Mouse (Mus musculus) stomach, embryonic 15.5 days (tissue): ENCODE measurements around the gene Cab39. TPM values are rescaled to one million over a fixed set of nuclear protein-coding genes. Genes with fewer than 3 reads are reported as not detected.
A peak's percentile ranks its signal among the peaks of the same experiment; 100 is the strongest.

Experiments used
- ATAC-seq: fragments of 200-750 bp; cut with Nextera tagmentation; 2 replicates; pipeline ENCODE4 v1.8.0; 2017; ENCODE audit warnings: low read depth, moderate number of reproducible peaks, moderate TSS enrichment; ENCODE audit not compliant: insufficient read depth, low FRiP score
- H3K27ac ChIP-seq: fragments of 300-500 bp; sonication (generic); 2 replicates; pipeline ENCODE4 v1.5.1; 2015; ENCODE audit warnings: mild to moderate bottlenecking, inconsistent platforms
- H3K27me3 ChIP-seq: fragments of 300-500 bp; sonication (generic); replicated peaks from 2 replicates; pipeline ENCODE4 v1.6.1; 2015; ENCODE audit warnings: inconsistent platforms
- H3K36me3 ChIP-seq: fragments of 300-500 bp; sonication (generic); 2 replicates; pipeline ENCODE4 v1.6.1; 2015; ENCODE audit warnings: inconsistent platforms
- H3K4me1 ChIP-seq: fragments of 300-500 bp; sonication (generic); 2 replicates; pipeline ENCODE4 v1.6.1; 2015; ENCODE audit warnings: inconsistent platforms
- H3K4me2 ChIP-seq: fragments of 300-500 bp; sonication (generic); 2 replicates; pipeline ENCODE4 v1.6.1; 2015; ENCODE audit warnings: mild to moderate bottlenecking, inconsistent platforms
- H3K4me3 ChIP-seq: fragments of 300-500 bp; sonication (generic); replicated peaks from 2 replicates; pipeline ENCODE4 v1.5.1; 2015; ENCODE audit warnings: inconsistent platforms
- H3K9ac ChIP-seq: fragments of 300-500 bp; sonication (generic); 2 replicates; pipeline ENCODE4 v1.6.1; 2015; ENCODE audit warnings: inconsistent platforms
- H3K9me3 ChIP-seq: fragments of 300-500 bp; sonication (generic); 2 replicates; pipeline ENCODE4 v1.6.1; 2016; ENCODE audit warnings: inconsistent platforms
- WGBS: fragments of 180-500 bp; shearing (Covaris S2); methylation state at CpG from one replicate; pipeline ENCODE4 v1.1.7; 2015; 5-methylcytosine and 5-hydroxymethylcytosine counted together
- polyA plus RNA-seq: library from polyadenylated mRNA; unstranded; fragments of >200 nt; fragmentation: Nextera tagmentation; extraction: Ambion mirVana; gene quantifications from 2 replicates; pipeline ENCODE4 v1.2.1, GENCODE M21; 2015

The Cab39 gene
- polyA plus RNA-seq, 1 experiment from 2014 or later = 31.4 TPM

GRCm38 (mm10) chr1:85763386-85763785 is 29.9 kb upstream of the Cab39 start:
- Histone ChIP-seq H3K4me3 (no peak overlapping the region), H3K9ac (no peak overlapping the region), H3K27ac (no peak overlapping the region), H3K36me3 (no peaks in the 10 kb centered on the region), H3K27me3 (no peaks in the 10 kb centered on the region), H3K4me2 (no peak overlapping the region), H3K4me1 (no peaks in the 10 kb centered on the region; the same call in 1 of the 2 replicates), H3K9me3 (no peaks in the 10 kb centered on the region)
- WGBS = 68% methylated on average over 6 of the region's 6 CpGs
- no peak for ATAC-seq

GRCm38 (mm10) chr1:85764291-85764690 is 28.9 kb upstream of the Cab39 start:
- Histone ChIP-seq H3K9me3 (no peaks in the 10 kb centered on the region), H3K4me1 (no peaks in the 10 kb centered on the region), H3K27ac (no peak overlapping the region), H3K36me3 (no peaks in the 10 kb centered on the region), H3K4me2 (no peak overlapping the region), H3K9ac (no peak overlapping the region), H3K27me3 (no peaks in the 10 kb centered on the region), H3K4me3 (no peak overlapping the region)
- no peak for ATAC-seq
- 72% methylated on average over 4 of the region's 4 CpGs for WGBS

GRCm38 (mm10) chr1:85766120-85766519 is 27.1 kb upstream of the Cab39 start:
- Histone ChIP-seq H3K9ac (no peak overlapping the region), H3K4me3 (no peak overlapping the region), H3K36me3 (no peaks in the 10 kb centered on the region), H3K4me2 (no peak overlapping the region), H3K9me3 (no peaks in the 10 kb centered on the region), H3K27me3 (no peaks in the 10 kb centered on the region), H3K27ac (no peak overlapping the region), H3K4me1 (no peaks in the 10 kb centered on the region)
- no peak for ATAC-seq
- 71% methylated on average over 3 of the region's 3 CpGs for WGBS

- Histone ChIP-seq H3K4me3 (no peak overlapping the region), H3K4me2 (no peak overlapping the region), H3K4me1 (no peaks in the 10 kb centered on the region), H3K9me3 (no peaks in the 10 kb centered on the region), H3K27me3 (no peaks in the 10 kb centered on the region), H3K9ac (no peak overlapping the region), H3K36me3 (no peaks in the 10 kb centered on the region), H3K27ac (no peak overlapping the region)
- 67% methylated on average over 1 of the region's 1 CpGs for whole genome bisulfite sequencing
- no peak for ATAC-seq
These were observed 25.5 kb upstream of the Cab39 start for GRCm38 (mm10) chr1:85767754-85768153.

GRCm38 (mm10) chr1:85771976-85772375 is 21.3 kb upstream of the Cab39 start:
- Histone ChIP-seq H3K27me3 (no peaks in the 10 kb centered on the region), H3K4me3 (no peak overlapping the region), H3K9me3 (no peaks in the 10 kb centered on the region), H3K27ac (no peak overlapping the region), H3K36me3 (no peaks in the 10 kb centered on the region), H3K4me1 (0 out of 2 replicates have a peak, but pooled peaks cover 4% of the 10 kb centered on the region), H3K4me2 (no peak overlapping the region), H3K9ac (no peak overlapping the region)
- ATAC-seq = no peak
- WGBS = 58% methylated on average over 3 of the region's 3 CpGs

GRCm38 (mm10) chr1:85775136-85775535 is 18.1 kb upstream of the Cab39 start:
- Histone ChIP-seq H3K4me3 (no peak overlapping the region), H3K4me1 (0 out of 2 replicates have a peak, but pooled peaks cover 4% of the 10 kb centered on the region), H3K27me3 (no peaks in the 10 kb centered on the region), H3K9me3 (no peaks in the 10 kb centered on the region), H3K27ac (no peak overlapping the region), H3K36me3 (no peaks in the 10 kb centered on the region), H3K9ac (no peak overlapping the region), H3K4me2 (no peak overlapping the region)
- ATAC-seq = no peak
- WGBS = 67% methylated on average over 7 of the region's 7 CpGs

GRCm38 (mm10) chr1:85776154-85776553 is 17.1 kb upstream of the Cab39 start:
- Histone ChIP-seq H3K9ac (no peak overlapping the region), H3K4me2 (no peak overlapping the region), H3K4me3 (no peak overlapping the region), H3K36me3 (no peaks in the 10 kb centered on the region), H3K27me3 (no peaks in the 10 kb centered on the region), H3K9me3 (no peaks in the 10 kb centered on the region), H3K27ac (no peak overlapping the region), H3K4me1 (0 out of 2 replicates have a peak, but pooled peaks cover 4% of the 10 kb centered on the region)
- WGBS = 44% methylated on average over 10 of the region's 10 CpGs
- ATAC-seq = no peak

GRCm38 (mm10) chr1:85778436-85778835 is 14.8 kb upstream of the Cab39 start, which contains the start of gene A630001G21Rik:
TSS of gene A630001G21Rik (minus strand) at chr1:85778643.
- no peak within 1 kb of the TSS for H3K27ac ChIP-seq
- H3K4me3 ChIP-seq = no peak within 1 kb of the TSS
- H3K4me2 ChIP-seq = no peak within 1 kb of the TSS
- ATAC-seq = no peak
- WGBS = 81% methylated on average over 4 of the region's 4 CpGs
- H3K9me3 ChIP-seq = no peaks in the 10 kb centered on the region
- H3K36me3 ChIP-seq = no peaks in the 10 kb centered on the region
- H3K9ac ChIP-seq = no peak within 1 kb of the TSS
- 0 out of 2 replicates have a peak, but pooled peaks cover 4% of the 10 kb centered on the region for H3K4me1 ChIP-seq
- H3K27me3 ChIP-seq = no peaks in the 10 kb centered on the region

GRCm38 (mm10) chr1:85779012-85779411 is 14.2 kb upstream of the Cab39 start:
- no peaks in the 10 kb centered on the region for H3K9me3 ChIP-seq
- H3K27me3 ChIP-seq = no peaks in the 10 kb centered on the region
- no peak overlapping the region for H3K9ac ChIP-seq
- 0 out of 2 replicates have a peak, but pooled peaks cover 4% of the 10 kb centered on the region for H3K4me1 ChIP-seq
- H3K4me2 ChIP-seq = no peak overlapping the region
- no peak overlapping the region for H3K4me3 ChIP-seq
- no peak overlapping the region for H3K27ac ChIP-seq
- H3K36me3 ChIP-seq = no peaks in the 10 kb centered on the region
- ATAC-seq = no peak
- 67% methylated on average over 3 of the region's 3 CpGs for WGBS

GRCm38 (mm10) chr1:85779428-85780180 is 13.6 kb upstream of the Cab39 start:
- Histone ChIP-seq H3K9ac (no peak overlapping the region), H3K9me3 (no peaks in the 10 kb centered on the region), H3K4me3 (no peak overlapping the region), H3K4me1 (0 out of 2 replicates have a peak, but pooled peaks cover 4% of the 10 kb centered on the region), H3K27me3 (no peaks in the 10 kb centered on the region), H3K27ac (no peak overlapping the region), H3K4me2 (no peak overlapping the region), H3K36me3 (no peaks in the 10 kb centered on the region)
- 64% methylated on average over 4 of the region's 4 CpGs for WGBS
- no peak for ATAC-seq

GRCm38 (mm10) chr1:85790565-85790964 is 2.7 kb upstream of the Cab39 start:
- Histone ChIP-seq H3K27ac (no peak overlapping the region), H3K4me3 (no peak overlapping the region), H3K4me1 (no peaks in the 10 kb centered on the region), H3K9me3 (no peaks in the 10 kb centered on the region), H3K27me3 (no peaks in the 10 kb centered on the region), H3K4me2 (no peak overlapping the region), H3K36me3 (no peaks in the 10 kb centered on the region), H3K9ac (no peak overlapping the region)
- peak; percentile 11; the same call in 1 of the 2 replicates for ATAC-seq
- 75% methylated on average over 3 of the region's 3 CpGs for WGBS

GRCm38 (mm10) chr1:85791476-85791875 is 1.8 kb upstream of the Cab39 start:
- WGBS = 73% methylated on average over 3 of the region's 3 CpGs
- no peak for ATAC-seq
- no peaks in the 10 kb centered on the region for H3K36me3 ChIP-seq

More at GRCm38 (mm10) chr1:85791476-85791875, 1.8 kb upstream of the Cab39 start:
- Histone ChIP-seq H3K9me3 (no peaks in the 10 kb centered on the region), H3K4me1 (peaks cover 5% of the 10 kb centered on the region; the same call in 1 of the 2 replicates), H3K4me3 (no peak overlapping the region), H3K9ac (no peak overlapping the region), H3K4me2 (no peak overlapping the region), H3K27ac (no peak overlapping the region), H3K27me3 (no peaks in the 10 kb centered on the region)
